Mouse (Mus musculus) T-helper 17 cell (primary cell): ENCODE results near the gene Olfr761.
"Not testable (repeated sequence)": the region's sequence is repeated elsewhere in the genome, so short reads cannot be mapped to it uniquely, and the experiment has no call there.

ENCODE experiments used
- in situ Hi-C, 2 experiments: fragments of 300-600 bp; cut with MboI, MseI; formaldehyde crosslinking; loops; 1 replicate in 1 of 2; 2 replicates in 1 of 2; pipeline ENCODE4 v1.15.1; 2025; ENCODE audit warnings: high pct_unique_total_duplicates in 2 of 2

The Olfr761 gene

GRCm38 (mm10) chr17:37952979-37953378 is at the start of gene Olfr761:
Gene Olfr761 (minus strand): TSS chr17:37953079.
- in situ Hi-C loops, result no loop called here

GRCm38 (mm10) chr17:37995635-37996307 is 42.9 kb upstream of the Olfr761 start:
- in situ Hi-C loops, result no loop called here

- in situ Hi-C loops, result no loop called here
Measured at GRCm38 (mm10) chr17:37990453-37990961, 37.6 kb upstream of the Olfr761 start.

GRCm38 (mm10) chr17:37973591-37973990 is 20.7 kb upstream of the Olfr761 start:
- in situ Hi-C loops, result no loop called here

GRCm38 (mm10) chr17:37920248-37920647 is 32.6 kb downstream of the Olfr761 start, which contains the start of gene Olfr128:
Gene Olfr128 (plus strand): TSS chr17:37920548.
- in situ Hi-C loops, result no loop called here

GRCm38 (mm10) chr17:37906821-37907220 is 46.1 kb downstream of the Olfr761 start:
- in situ Hi-C loops, result not testable (repeated sequence)
